Mouse (Mus musculus) G1E (cell line): ENCODE results near the gene Tbl1x.

Source experiments
- CTCF ChIP-seq: IDR thresholded peaks from 2 replicates; pipeline ENCODE4 v1.5.1; 2012; ENCODE audit warnings: low read depth, low read length, inconsistent platforms, mixed read lengths
- GATA1 ChIP-seq: IDR thresholded peaks from 2 replicates; pipeline ENCODE4 v1.6.1; 2012; ENCODE audit warnings: borderline replicate concordance, low read length, inconsistent platforms, mixed read lengths
- GATA2 ChIP-seq: IDR thresholded peaks from 2 replicates; pipeline ENCODE4 v1.6.1; 2012; ENCODE audit warnings: low read depth, low read length, inconsistent platforms, borderline replicate concordance
- POLR2AphosphoS5 ChIP-seq: IDR thresholded peaks from 2 replicates; pipeline ENCODE4 v1.6.1; 2012; ENCODE audit warnings: low read depth, low read length, inconsistent platforms; ENCODE audit not compliant: insufficient replicate concordance

GRCm38 (mm10) chrX:77578172-77578571 lies 67.4 kb downstream of the Tbl1x start:
- TF ChIP-seq CTCF (no peak), GATA1 (no peak), POLR2AphosphoS5 (no peak), GATA2 (no peak)
